Mouse (Mus musculus) ES-Bruce4 (cell line): ENCODE measurements around the gene Dscaml1. TPM values are rescaled to one million over a fixed set of nuclear protein-coding genes. Genes with fewer than 3 reads are reported as not detected.

Experiments used
- H3K27ac ChIP-seq: 2 replicates; pipeline ENCODE4 v1.5.1; 2012; ENCODE audit warnings: low read length, inconsistent platforms; ENCODE audit not compliant: insufficient read depth
- H3K27me3 ChIP-seq: 2 replicates; pipeline ENCODE4 v1.6.1; 2012; ENCODE audit warnings: mild to moderate bottlenecking, low read length, inconsistent platforms; ENCODE audit not compliant: control insufficient read depth, poor library complexity, insufficient read depth, severe bottlenecking
- H3K36me3 ChIP-seq: 2 replicates; pipeline ENCODE4 v1.6.1; 2012; ENCODE audit warnings: inconsistent platforms, mild to moderate bottlenecking, low read length, moderate library complexity; ENCODE audit not compliant: control insufficient read depth, poor library complexity, insufficient read depth, severe bottlenecking
- H3K4me1 ChIP-seq: one replicate; pipeline ENCODE4 v1.8.1; 2011; ENCODE audit warnings: low read length; ENCODE audit not compliant: control insufficient read depth, insufficient read depth
- H3K4me3 ChIP-seq: 2 replicates; pipeline ENCODE4 v1.5.1; 2011; ENCODE audit warnings: low read depth, mild to moderate bottlenecking, low read length
- H3K9ac ChIP-seq: 2 replicates; pipeline ENCODE4 v1.6.1; 2012; ENCODE audit warnings: low read depth, mild to moderate bottlenecking, inconsistent platforms; ENCODE audit not compliant: poor library complexity, severe bottlenecking
- H3K9me3 ChIP-seq: replicated peaks from 2 replicates; pipeline ENCODE4 v1.6.1; 2012; ENCODE audit warnings: mild to moderate bottlenecking, low read length, inconsistent platforms; ENCODE audit not compliant: control insufficient read depth, poor library complexity, insufficient read depth, severe bottlenecking
- CTCF ChIP-seq: IDR thresholded peaks from one replicate; pipeline ENCODE4 v1.8.1; 2011; ENCODE audit warnings: low read depth, low read length
- EP300 ChIP-seq: IDR thresholded peaks from 2 replicates; pipeline ENCODE4 v1.6.1; 2011; ENCODE audit warnings: low read depth, low read length; ENCODE audit not compliant: insufficient read depth
- POLR2A ChIP-seq: IDR thresholded peaks from one replicate; pipeline ENCODE4 v1.8.1; 2011; ENCODE audit warnings: low read length; ENCODE audit not compliant: insufficient read depth
- polyA plus RNA-seq: library from polyadenylated mRNA; stranded (reverse); fragments of >200 nt; gene quantifications from 2 replicates; pipeline ENCODE4 v1.2.4, GENCODE M21; 2011; ENCODE audit warnings: low read depth; ENCODE audit not compliant: missing spikeins, insufficient read depth, insufficient read length

Gene Dscaml1
- polyA plus RNA-seq, 1 experiment: 4.0 TPM

- Histone ChIP-seq H3K9me3 (no peaks in the 10 kb centered on the region), H3K36me3 (no peaks in the 10 kb centered on the region), H3K4me1 (no peaks in the 10 kb centered on the region), H3K9ac (no peak overlapping the region), H3K27me3 (no peaks in the 10 kb centered on the region), H3K27ac (no peak overlapping the region), H3K4me3 (no peak overlapping the region)
- no peak for TF ChIP-seq CTCF
- TF ChIP-seq POLR2A: no peak
- TF ChIP-seq EP300: no peak
Measured at GRCm38 (mm10) chr9:45598117-45598516, 171.7 kb downstream of the Dscaml1 start.

GRCm38 (mm10) chr9:45599377-45599776 is 172.9 kb downstream of the Dscaml1 start:
- H3K27me3 ChIP-seq: no peaks in the 10 kb centered on the region
- no peak overlapping the region for H3K9ac ChIP-seq
- H3K4me3 ChIP-seq: no peak overlapping the region
- no peaks in the 10 kb centered on the region for H3K36me3 ChIP-seq
- no peak overlapping the region for H3K27ac ChIP-seq
- H3K9me3 ChIP-seq: no peaks in the 10 kb centered on the region
- TF ChIP-seq EP300 (no peak), POLR2A (no peak), CTCF (no peak)
- H3K4me1 ChIP-seq: no peaks in the 10 kb centered on the region

- no peaks in the 10 kb centered on the region for H3K4me1 ChIP-seq
- H3K9ac ChIP-seq: no peak overlapping the region
- H3K27me3 ChIP-seq: no peaks in the 10 kb centered on the region
- H3K4me3 ChIP-seq: no peak overlapping the region
- no peak overlapping the region for H3K27ac ChIP-seq
- H3K36me3 ChIP-seq: no peaks in the 10 kb centered on the region
- H3K9me3 ChIP-seq: no peaks in the 10 kb centered on the region
- TF ChIP-seq CTCF (no peak), EP300 (no peak), POLR2A (no peak)
Measured at GRCm38 (mm10) chr9:45607337-45607736, 180.9 kb downstream of the Dscaml1 start.

- no peaks in the 10 kb centered on the region for H3K9me3 ChIP-seq
- H3K4me1 ChIP-seq: no peaks in the 10 kb centered on the region
- H3K27ac ChIP-seq: no peak overlapping the region
- no peak overlapping the region for H3K9ac ChIP-seq
- H3K27me3 ChIP-seq: no peaks in the 10 kb centered on the region
- H3K4me3 ChIP-seq: no peak overlapping the region
- H3K36me3 ChIP-seq: no peaks in the 10 kb centered on the region
- no peak for TF ChIP-seq EP300
- no peak for TF ChIP-seq CTCF
- TF ChIP-seq POLR2A: no peak
Measured at GRCm38 (mm10) chr9:45608097-45609031, 181.9 kb downstream of the Dscaml1 start.

GRCm38 (mm10) chr9:45610336-45611060 is 184.1 kb downstream of the Dscaml1 start:
- H3K4me3 ChIP-seq: no peak overlapping the region
- H3K27me3 ChIP-seq: no peaks in the 10 kb centered on the region
- no peaks in the 10 kb centered on the region for H3K36me3 ChIP-seq
- H3K9ac ChIP-seq: no peak overlapping the region
- no peaks in the 10 kb centered on the region for H3K4me1 ChIP-seq
- TF ChIP-seq POLR2A (no peak), EP300 (no peak), CTCF (no peak)
- no peak overlapping the region for H3K27ac ChIP-seq
- no peaks in the 10 kb centered on the region for H3K9me3 ChIP-seq

GRCm38 (mm10) chr9:45614616-45615015 is 188.2 kb downstream of the Dscaml1 start:
- H3K36me3 ChIP-seq: no peaks in the 10 kb centered on the region
- TF ChIP-seq POLR2A: no peak
- no peak for TF ChIP-seq CTCF
- no peak for TF ChIP-seq EP300
- H3K4me3 ChIP-seq: no peak overlapping the region
- H3K27ac ChIP-seq: no peak overlapping the region
- no peaks in the 10 kb centered on the region for H3K27me3 ChIP-seq
- no peak overlapping the region for H3K9ac ChIP-seq
- no peaks in the 10 kb centered on the region for H3K4me1 ChIP-seq
- H3K9me3 ChIP-seq: no peaks in the 10 kb centered on the region
